Mouse (Mus musculus) mouse embryonic stem cell (cell line): ENCODE measurements around the gene Dhx35.

ENCODE experiments used
- in situ Hi-C, 2 experiments: fragments of 300-500 bp; cut with MboI; formaldehyde crosslinking; loops; 1 replicate in 1 of 2; 3 replicates in 1 of 2; pipeline ENCODE4 v1.14.3; 2019 to 2020; ENCODE audit warnings: low sequenced_read_pairs in 2 of 2, low pct_unique_long_range_greater_than_20kb in 1 of 2, mixed read lengths in 1 of 2; ENCODE audit not compliant: unreplicated experiment in 1 of 2

The Dhx35 gene

GRCm38 (mm10) chr2:158795875-158796274 lies 1.3 kb downstream of the Dhx35 start:
- in situ Hi-C loops, result no loop called here

GRCm38 (mm10) chr2:158799328-158799727 lies 4.7 kb downstream of the Dhx35 start:
- in situ Hi-C loops, result no loop called here

DNA sequence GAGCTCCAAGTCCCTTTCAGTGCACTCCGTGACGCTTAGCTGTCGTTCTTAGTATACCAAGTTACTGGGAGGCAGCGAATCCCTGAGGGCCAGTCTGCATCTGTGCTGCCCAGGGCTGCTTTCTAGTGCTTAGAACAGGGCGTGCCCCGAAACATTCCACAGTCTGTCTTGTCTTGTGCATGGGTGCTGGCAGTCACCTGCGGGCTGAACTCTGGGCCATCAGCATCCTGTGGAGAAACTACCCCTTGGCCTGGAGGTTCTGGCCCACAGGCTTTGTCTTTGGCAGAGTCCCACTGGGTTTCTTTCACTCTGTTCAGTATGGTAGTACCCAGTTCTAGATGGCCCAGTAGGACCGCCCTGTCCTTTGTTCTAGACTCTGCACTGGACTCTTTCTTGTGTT lies 6.2 kb downstream of the Dhx35 start:
- in situ Hi-C loops, result no loop called here

- in situ Hi-C loops, result no loop called here
Measured at GRCm38 (mm10) chr2:158803575-158803974, 9.0 kb downstream of the Dhx35 start.

- in situ Hi-C loops, result no loop called here
Measured at GRCm38 (mm10) chr2:158815686-158816085, 21.1 kb downstream of the Dhx35 start.

- in situ Hi-C loops, result no loop called here
Measured at GRCm38 (mm10) chr2:158816239-158816638, 21.6 kb downstream of the Dhx35 start.

- in situ Hi-C loops, result no loop called here
Measured at GRCm38 (mm10) chr2:158817708-158818107, 23.1 kb downstream of the Dhx35 start.

DNA sequence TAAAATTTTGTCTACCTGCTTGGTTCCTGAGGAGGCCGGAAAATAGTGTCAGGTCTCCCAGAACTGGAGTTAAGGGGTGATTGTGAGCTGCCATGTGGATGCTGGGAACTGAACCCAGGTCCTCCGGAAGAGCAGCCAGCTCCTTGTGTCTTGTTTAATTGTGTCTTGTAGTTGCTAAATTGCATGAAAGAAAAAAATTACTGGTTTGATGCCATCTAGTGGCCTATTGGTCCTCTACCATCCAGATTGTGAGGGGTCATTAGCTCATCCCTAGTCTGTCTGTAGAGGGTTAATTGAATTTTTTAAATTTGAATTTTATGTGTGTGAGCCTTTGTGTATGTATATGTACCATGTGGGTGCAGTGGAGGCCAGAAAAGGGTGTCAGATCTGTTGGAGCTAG lies 33.5 kb downstream of the Dhx35 start:
- in situ Hi-C loops, result no loop called here

DNA sequence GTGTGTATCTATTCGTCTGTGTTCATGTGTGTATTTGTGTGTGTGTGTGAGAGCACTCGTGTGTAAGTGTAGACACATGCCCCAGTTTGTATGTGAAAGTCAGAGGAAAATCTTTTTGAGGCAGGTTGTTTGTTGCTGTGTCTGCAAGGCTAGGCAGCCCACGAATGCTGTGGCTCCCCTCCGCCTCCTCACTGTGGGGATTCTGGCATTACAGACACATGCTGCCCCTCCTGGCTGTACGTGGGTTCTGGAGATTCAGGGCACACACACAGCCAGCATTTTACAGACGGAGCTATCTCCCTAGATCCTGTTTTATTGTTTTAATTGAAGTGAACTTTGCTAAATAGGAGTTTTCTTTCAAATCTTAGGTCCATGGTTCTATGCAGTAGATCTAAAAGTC lies 35.1 kb downstream of the Dhx35 start:
- in situ Hi-C loops, result no loop called here

DNA sequence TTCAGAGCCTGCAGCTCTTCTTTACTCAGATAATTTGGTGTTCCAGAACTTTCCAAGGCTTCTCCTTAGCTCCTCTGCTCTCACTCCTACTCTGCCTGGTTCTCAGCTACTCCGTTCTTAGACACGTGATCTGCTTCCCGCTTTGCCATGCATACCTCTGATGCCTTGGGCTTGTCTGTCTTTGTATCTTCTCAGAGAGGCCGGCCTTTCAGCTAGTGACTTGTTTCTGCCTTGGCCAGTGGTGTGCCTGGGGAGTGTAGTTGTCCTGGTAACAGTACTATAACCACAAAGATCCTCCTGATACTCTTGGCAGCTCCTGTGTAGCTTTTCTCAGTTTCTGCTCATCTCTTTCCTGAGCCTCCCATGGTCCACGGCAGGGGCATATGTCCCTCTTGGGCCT lies 38.6 kb downstream of the Dhx35 start:
- in situ Hi-C loops, result no loop called here

DNA sequence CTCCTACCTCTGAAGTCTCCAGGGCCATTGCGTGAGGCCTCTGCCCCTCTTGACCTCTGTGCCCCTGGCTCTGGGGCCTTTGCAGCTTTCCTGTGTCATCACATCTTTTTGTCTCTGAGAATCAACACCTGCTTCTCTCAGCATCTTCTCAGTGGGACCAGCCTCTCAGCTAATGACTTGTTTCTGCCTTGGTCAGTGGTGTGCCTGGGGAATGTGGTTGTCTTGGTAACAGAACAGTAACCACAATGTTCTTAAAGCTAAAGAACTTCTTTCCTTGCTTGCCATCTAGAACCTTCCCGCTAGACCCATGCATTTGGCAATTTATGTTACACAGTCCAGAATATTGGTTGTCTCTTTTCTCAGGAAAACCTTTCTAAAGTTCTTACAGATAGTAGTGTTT lies 39.0 kb downstream of the Dhx35 start:
- in situ Hi-C loops, result no loop called here

- in situ Hi-C loops, result no loop called here
Measured at GRCm38 (mm10) chr2:158843287-158843686, 48.7 kb downstream of the Dhx35 start.

DNA sequence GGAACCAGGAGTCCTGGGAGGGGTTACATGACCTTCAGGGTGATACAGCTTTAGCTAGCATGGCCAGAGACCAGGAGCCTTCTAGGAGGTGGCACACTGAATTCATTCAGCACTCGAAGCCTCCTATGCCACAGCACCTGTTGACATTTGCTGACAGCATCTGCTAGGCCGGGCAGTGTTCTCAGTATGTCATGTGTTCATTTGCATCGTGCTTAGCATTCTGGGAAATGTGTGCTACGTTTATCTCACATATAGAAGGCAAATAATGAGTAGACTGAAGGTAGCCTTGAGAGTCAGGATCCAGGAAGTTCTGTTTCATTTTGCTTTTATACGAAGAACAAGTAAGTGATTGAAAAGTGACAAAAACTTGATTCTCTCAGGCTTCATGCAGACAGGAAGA lies 50.4 kb downstream of the Dhx35 start:
- in situ Hi-C loops, result no loop called here

DNA sequence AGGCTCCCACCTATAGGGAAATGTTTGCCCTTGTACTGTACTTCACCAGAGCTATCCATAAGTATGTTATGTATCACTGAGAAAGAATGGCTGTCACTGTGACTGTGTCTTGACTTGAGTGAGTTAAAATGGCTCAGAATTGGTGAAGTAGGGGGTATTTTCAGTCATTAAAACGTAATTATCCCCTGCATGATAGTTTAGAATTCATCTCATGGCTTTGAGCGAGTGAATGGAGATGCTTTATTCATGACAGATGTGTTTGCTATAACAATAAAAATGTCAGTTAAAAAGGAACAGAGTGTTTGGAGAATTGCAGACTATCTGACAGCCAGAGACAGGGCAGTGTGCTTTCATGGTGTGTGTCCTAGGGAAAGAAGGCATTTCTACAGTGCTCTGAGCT lies 51.6 kb downstream of the Dhx35 start:
- in situ Hi-C loops, result no loop called here

DNA sequence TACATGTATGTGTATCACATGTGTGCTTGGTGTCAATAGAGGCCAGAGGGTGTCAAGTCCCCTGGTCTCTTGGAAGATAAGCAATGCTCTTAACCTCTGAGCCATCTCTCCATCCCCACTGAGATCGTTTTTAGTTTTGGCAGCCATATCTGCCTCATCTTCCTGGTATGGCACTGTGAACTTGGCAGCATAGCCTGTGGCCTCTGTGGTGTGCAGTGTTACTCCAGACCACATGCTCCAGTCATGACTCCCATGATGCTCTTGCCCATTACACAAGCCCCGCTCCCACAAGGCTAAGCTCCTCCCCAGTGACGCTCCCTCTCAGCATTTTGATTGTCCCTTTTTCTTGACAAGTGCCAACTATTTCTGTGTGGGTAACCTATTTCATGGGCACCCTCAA lies 53.4 kb downstream of the Dhx35 start:
- in situ Hi-C loops, result no loop called here

DNA sequence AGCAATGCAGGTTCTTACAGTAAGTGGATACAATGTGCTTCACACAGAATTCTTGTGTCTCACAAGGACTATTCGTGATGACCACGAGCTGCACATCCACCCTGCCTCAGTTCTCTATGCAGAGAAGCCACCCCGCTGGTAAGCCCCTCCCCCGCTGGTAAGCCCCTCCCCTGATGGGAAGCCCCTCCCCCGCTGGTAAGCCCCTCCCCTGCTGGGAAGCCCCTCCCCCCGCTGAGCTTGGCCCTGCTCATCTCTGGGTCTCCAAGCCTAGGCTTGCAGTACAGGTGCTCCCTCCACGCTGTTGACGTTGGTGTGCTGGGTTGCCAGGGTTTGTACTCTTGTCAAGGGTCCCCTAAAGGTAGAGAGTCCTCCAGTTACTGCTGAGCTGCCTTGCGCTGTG lies 54.8 kb downstream of the Dhx35 start:
- in situ Hi-C loops, result no loop called here

- in situ Hi-C loops, result loop anchor here in 1 of 2 experiments (25.0 kb wide), 1 partner anchor 315 kb away; no protein-coding TSS in a partner anchor
Measured at GRCm38 (mm10) chr2:158852579-158852978, 58.0 kb downstream of the Dhx35 start.

DNA sequence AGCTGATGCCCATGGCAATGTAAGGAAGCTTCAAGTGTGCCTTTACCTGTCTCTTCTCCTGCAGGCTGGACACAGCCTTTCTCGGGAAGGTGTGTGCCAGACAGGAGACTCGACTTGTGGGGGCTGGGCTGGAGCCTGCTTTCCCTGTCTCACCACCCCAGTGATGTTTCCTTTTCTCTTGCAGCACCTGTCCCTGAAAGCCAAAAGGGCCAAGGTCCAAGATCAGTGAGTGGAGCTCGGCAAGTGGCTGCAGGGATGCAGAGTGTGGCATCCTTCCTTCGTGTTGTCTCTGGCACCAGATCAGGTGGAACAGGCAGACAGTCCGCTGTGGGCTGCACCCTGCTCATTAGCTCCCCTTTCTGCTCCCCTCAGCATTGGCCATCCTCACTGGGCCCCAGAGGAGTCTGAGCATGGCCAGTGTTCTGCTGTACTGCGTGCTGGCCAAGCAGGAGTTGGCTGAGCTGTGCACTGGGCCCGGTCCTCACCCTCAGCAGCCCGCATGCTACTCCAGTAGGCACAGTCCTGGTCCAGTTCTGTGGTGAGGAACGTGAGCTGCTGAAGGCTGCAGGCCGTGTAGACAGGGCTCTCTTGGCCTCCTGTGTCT lies 62.4 kb downstream of the Dhx35 start:
- in situ Hi-C loops, result loop anchor here in 1 of 2 experiments (25.0 kb wide), 1 partner anchor 320 kb away; no protein-coding TSS in a partner anchor

DNA sequence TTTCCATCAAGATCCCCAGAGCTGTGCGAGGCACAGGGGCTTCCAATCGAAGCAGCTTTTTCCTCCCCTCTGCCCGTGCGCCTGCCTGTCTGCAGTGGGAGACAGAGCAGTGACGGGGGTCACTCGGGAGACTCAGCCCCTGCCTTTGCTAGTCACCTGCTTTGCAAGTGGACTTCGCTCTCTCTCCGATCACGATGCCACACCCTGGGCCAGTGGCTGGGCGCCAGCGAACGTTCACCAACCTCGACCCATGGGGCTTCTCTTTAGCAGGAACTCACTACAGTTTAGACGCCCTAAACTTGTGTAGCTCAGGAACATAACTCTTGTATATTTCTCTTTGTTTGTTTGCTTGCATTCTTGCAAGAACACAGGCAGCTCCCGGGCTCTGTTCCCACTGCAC lies 63.0 kb downstream of the Dhx35 start:
- in situ Hi-C loops, result loop anchor here in 1 of 2 experiments (25.0 kb wide), 1 partner anchor 320 kb away; no protein-coding TSS in a partner anchor

GRCm38 (mm10) chr2:158861115-158861514 lies 66.5 kb downstream of the Dhx35 start:
- in situ Hi-C loops, result loop anchor here in 1 of 2 experiments (25.0 kb wide), 1 partner anchor 324 kb away; no protein-coding TSS in a partner anchor
